9 mouse cellular contexts compared by ENCODE assay signal in the genomic region with DNA sequence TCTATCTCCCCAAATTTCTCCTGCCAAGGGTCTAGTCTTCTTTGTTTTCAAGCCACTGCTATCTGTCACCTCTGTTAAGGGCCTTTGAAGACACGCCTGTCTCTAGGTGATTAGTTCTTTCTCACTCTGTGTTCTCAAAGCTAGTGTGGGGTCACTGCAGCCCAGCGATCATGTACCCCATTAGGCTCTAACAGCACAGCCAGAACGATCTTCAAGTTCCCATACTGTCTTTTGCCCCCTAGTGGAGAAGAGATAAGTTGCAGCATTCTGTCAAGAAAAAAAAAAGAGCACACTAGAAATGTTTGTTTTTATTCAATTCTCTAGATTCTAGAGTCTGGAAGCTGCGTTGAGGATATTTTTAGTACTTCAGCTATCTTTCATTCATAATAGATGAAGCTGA.
DNase-seq lines count a peak whose midpoint lies in the region; TF ChIP-seq lines count a peak whose summit lies in the region.
"Had no signal": no experiment of that assay in that cellular context is flagged by ENCODE, and none has a peak within 500 bp of the region (broad histone marks: within the 10 kb centered on the region; RNA-seq: fewer than 3 reads in every experiment).

No protein-coding gene starts in this region.

- H3K27me3 ChIP-seq in kidney, adult 2 months (replicated peaks; ENCODE audit: control insufficient read depth, insufficient read depth, low read length) = no peaks in the 10 kb centered on the region
- no peaks in the 10 kb centered on the region for H3K27me3 ChIP-seq in ES-Bruce4 (ENCODE audit: control insufficient read depth, insufficient read depth, low read length, poor library complexity, severe bottlenecking)
- H3K27me3 ChIP-seq: liver, embryonic 15.5 days had no signal

- H3K4me1 ChIP-seq in kidney, adult 2 months (ENCODE audit: control insufficient read depth, insufficient read depth, low read length) = no peaks in the 10 kb centered on the region
- H3K4me1 ChIP-seq in ES-Bruce4 (ENCODE audit: control insufficient read depth, insufficient read depth, low read length) = no peaks in the 10 kb centered on the region
- H3K4me1 ChIP-seq: liver, embryonic 15.5 days had no signal

- peak; percentile 34; the same call in 1 of the 2 replicates for TF ChIP-seq CTCF in kidney, adult 2 months (conservative IDR thresholded peaks at IDR 0.05; ENCODE audit: insufficient read depth, insufficient read length, low read depth, low read length)
- peak; percentile 14 for TF ChIP-seq CTCF in ES-Bruce4 (IDR thresholded peaks at IDR 0.05; ENCODE audit: low read depth, low read length)

- no peak for TF ChIP-seq POLR2A in kidney, adult 2 months (IDR thresholded peaks at IDR 0.05; ENCODE audit: low read depth, low read length)
- TF ChIP-seq POLR2A in ES-Bruce4 (IDR thresholded peaks at IDR 0.05; ENCODE audit: insufficient read depth, low read length) = no peak

- no peak overlapping the region for H3K9ac ChIP-seq in ES-Bruce4 (ENCODE audit: low read depth, poor library complexity, severe bottlenecking)
- H3K9ac ChIP-seq: liver, embryonic 15.5 days had no signal

- H3K27ac ChIP-seq in kidney, adult 2 months (ENCODE audit: insufficient read depth, low read depth, low read length) = no peak overlapping the region
- H3K27ac ChIP-seq in ES-Bruce4 (ENCODE audit: insufficient read depth, low read length) = no peak overlapping the region
- H3K27ac ChIP-seq: liver, embryonic 15.5 days had no signal

- H3K36me3 ChIP-seq in kidney, adult 2 months (ENCODE audit: control insufficient read depth, insufficient read depth, low read length) = no peaks in the 10 kb centered on the region
- no peaks in the 10 kb centered on the region for H3K36me3 ChIP-seq in ES-Bruce4 (ENCODE audit: control insufficient read depth, insufficient read depth, low read length, poor library complexity, severe bottlenecking)
- H3K36me3 ChIP-seq: liver, embryonic 15.5 days had no signal

- no peak overlapping the region for H3K4me3 ChIP-seq in kidney, adult 2 months (ENCODE audit: insufficient read depth, low read depth, low read length)
- no peak overlapping the region for H3K4me3 ChIP-seq in ES-Bruce4 (ENCODE audit: low read depth, low read length)
- H3K4me3 ChIP-seq: erythroblast, embryonic 14.5 days; liver, embryonic 15.5 days had no signal

- DNase-seq in kidney, adult 2 months = peak; percentile 10
- no peak for DNase-seq in kidney, postnatal 25 days
- peak; percentile 9 for DNase-seq in A20 (ENCODE audit: low read depth, low spot score)
- DNase-seq in forelimb bud, embryonic 11.5 days (ENCODE audit: low read depth, low spot score) = peak; percentile 49
- no peak for DNase-seq in thymus, adult 18-20 months
- DNase-seq in gastrocnemius, postnatal 10 days = no peak

- no peak for TF ChIP-seq EP300 in ES-Bruce4 (IDR thresholded peaks at IDR 0.05; ENCODE audit: insufficient read depth, low read depth, low read length)

- 17% methylated on average over 4 of the region's 4 CpGs for WGBS in kidney, adult 2 months

- H3K9me3 ChIP-seq in ES-Bruce4 (replicated peaks; ENCODE audit: control insufficient read depth, insufficient read depth, low read length, poor library complexity, severe bottlenecking) = no peaks in the 10 kb centered on the region
- H3K9me3 ChIP-seq: liver, embryonic 15.5 days had no signal

Comparison
In these comparisons a context has a peak if more than half of its experiments do, and no peak if none do; other contexts are left out.
1. DNase-seq: peak in kidney, adult 2 months (single experiment), A20 (single experiment) and forelimb bud, embryonic 11.5 days (single experiment); none in kidney, postnatal 25 days (0 of 2), thymus, adult 18-20 months (0 of 2) and gastrocnemius, postnatal 10 days (single experiment).